Mouse (Mus musculus) liver, embryonic 14.5 days (tissue): ENCODE results near the gene Drap1.

Source experiments
- CTCF ChIP-seq: IDR thresholded peaks from 2 replicates; pipeline ENCODE4 v1.5.1; 2016; ENCODE audit warnings: antibody characterized with exemption, low read depth, control low read depth
- EP300 ChIP-seq: IDR thresholded peaks from 2 replicates; pipeline ENCODE4 v1.6.1; 2016; ENCODE audit warnings: antibody characterized with exemption, low read depth

DNA sequence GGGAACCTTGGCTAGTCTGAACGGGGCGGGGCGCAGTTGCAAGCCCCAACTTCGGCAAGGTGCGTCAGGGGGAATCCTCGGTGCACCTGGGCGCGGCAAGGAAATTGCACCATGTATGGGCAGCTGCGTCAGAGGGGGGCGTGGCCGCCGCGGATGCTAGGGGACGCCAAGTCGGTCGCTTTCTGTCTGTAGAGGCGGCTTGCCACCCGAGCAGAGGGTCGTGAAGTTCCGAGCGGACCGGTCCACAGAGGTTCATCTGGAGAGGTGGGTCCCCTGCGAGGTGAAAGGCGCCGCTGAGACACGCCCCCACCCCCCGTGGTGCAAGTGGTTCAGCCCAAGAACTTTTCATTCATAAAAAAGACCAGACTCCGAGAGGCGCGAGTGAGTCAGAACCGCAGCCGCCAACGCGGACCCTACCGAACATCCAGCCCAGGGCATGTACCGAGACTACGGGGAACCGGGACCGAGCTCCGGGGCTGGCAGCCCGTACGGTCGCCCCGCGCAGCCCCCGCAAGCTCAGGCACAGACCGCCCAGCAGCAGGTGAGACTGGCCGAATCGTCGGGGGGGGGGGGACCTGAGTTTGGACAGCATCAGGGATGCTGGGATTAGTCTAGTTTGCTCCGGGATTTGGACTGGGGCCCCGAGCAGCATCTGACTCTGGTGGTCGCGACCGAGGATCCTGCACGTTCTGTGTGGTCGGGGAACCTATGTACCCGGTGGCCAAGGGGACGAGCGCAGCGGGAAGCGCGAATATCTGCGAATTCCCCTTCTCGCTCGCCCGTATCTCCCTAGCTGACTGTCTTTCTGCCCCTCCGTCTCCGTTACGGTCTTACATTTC lies 23.0 kb upstream of the Drap1 start, which contains the start of gene Fosl1:
- TF ChIP-seq EP300, result no peak
- no peak for TF ChIP-seq CTCF
